22 mouse cellular contexts compared by ENCODE assay signal in the genomic region with DNA sequence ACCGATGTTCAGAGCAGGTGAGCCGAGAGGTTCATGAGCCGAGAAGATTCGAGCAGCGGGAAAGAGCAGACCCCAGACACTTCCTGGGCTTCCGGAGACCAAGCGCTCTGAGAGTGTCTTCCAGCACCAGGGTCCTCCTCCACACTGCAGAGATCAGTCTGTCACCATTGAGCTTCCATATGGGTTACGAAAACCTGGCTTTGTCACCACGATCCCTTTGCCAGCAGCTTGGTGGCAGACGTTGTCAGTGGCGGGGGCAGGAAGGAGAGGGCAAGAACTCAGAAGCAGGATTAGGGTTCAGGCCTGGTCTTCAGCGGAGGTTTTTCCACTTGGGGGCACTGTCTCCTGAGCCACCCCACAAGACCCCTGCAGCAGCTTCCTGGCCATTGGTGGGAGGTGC.
DNase-seq lines count a peak whose midpoint lies in the region; ATAC-seq and TF ChIP-seq lines count a peak whose summit lies in the region.
"Had no signal": no experiment of that assay in that cellular context is flagged by ENCODE, and none has a peak within 500 bp of the region (broad histone marks: within the 10 kb centered on the region; RNA-seq: fewer than 3 reads in every experiment).

No protein-coding gene starts in this region.

- H3K4me2 ChIP-seq in forebrain, postnatal 0 days (ENCODE audit: low read depth), result no peak overlapping the region
- H3K4me2 ChIP-seq in forebrain, embryonic 11.5 days (ENCODE audit: low read depth, low read length, severe bottlenecking), result no peak overlapping the region
- H3K4me2 ChIP-seq: forebrain, embryonic 13.5 days; heart, embryonic 15.5 days; midbrain, embryonic 12.5 days; neural tube, embryonic 15.5 days had no signal

- peak; percentile 78 for ATAC-seq in forebrain, postnatal 0 days
- no peak for ATAC-seq in forebrain, embryonic 11.5 days (replicated peaks; ENCODE audit: low FRiP score)
- ATAC-seq: forebrain, embryonic 13.5 days; inflammation-experienced regulatory T-cells, adult 6 months; liver, postnatal 0 days had no signal

- H3K27me3 ChIP-seq in forebrain, postnatal 0 days (ENCODE audit: insufficient read depth, low read length), result no peaks in the 10 kb centered on the region
- H3K27me3 ChIP-seq in forebrain, embryonic 11.5 days (ENCODE audit: control insufficient read depth, insufficient read depth, low read length), result no peaks in the 10 kb centered on the region
- H3K27me3 ChIP-seq: forebrain, embryonic 13.5 days; heart, embryonic 15.5 days; midbrain, embryonic 12.5 days; neural tube, embryonic 15.5 days had no signal

- peak; percentile 37 for DNase-seq in forebrain, postnatal 0 days
- no peak for DNase-seq in forebrain, embryonic 11.5 days (ENCODE audit: low spot score)
- DNase-seq in right cerebral cortex, adult 18-20 months, result peak; percentile 29
- no peak for DNase-seq in right cerebral cortex, postnatal 14 days
- peak; percentile 55 to 57 for DNase-seq in layer of hippocampus, adult 2 months (ENCODE audit: low spot score in 2 of 2)
- no peak for DNase-seq in gastrocnemius, postnatal 4 days (ENCODE audit: low spot score in 2 of 2)
- DNase-seq in testis, postnatal 14 days (ENCODE audit: low spot score), result no peak
- DNase-seq: adrenal gland, postnatal 10 days; gastrocnemius, adult 2 months; heart, adult 18-20 months; kidney, adult 8-10 months; kidney, postnatal 4 days; liver; liver, postnatal 0 days; lung, postnatal 36 days; thymus, postnatal 4 days had no signal

- H3K27ac ChIP-seq in forebrain, postnatal 0 days (ENCODE audit: low read depth, low read length), result no peak overlapping the region
- H3K27ac ChIP-seq in forebrain, embryonic 11.5 days (ENCODE audit: low read depth, low read length), result no peak overlapping the region
- no peak overlapping the region for H3K27ac ChIP-seq in layer of hippocampus, adult 2 months
- H3K27ac ChIP-seq: forebrain, embryonic 13.5 days; gastrocnemius, adult 2 months; heart, embryonic 15.5 days; midbrain, embryonic 12.5 days; neural tube, embryonic 15.5 days had no signal

- H3K9me3 ChIP-seq in forebrain, postnatal 0 days (ENCODE audit: low read length), result no peaks in the 10 kb centered on the region
- H3K9me3 ChIP-seq in forebrain, embryonic 11.5 days (ENCODE audit: control insufficient read depth, low read length), result no peaks in the 10 kb centered on the region
- H3K9me3 ChIP-seq: forebrain, embryonic 13.5 days; heart, embryonic 15.5 days; midbrain, embryonic 12.5 days; neural tube, embryonic 15.5 days had no signal

- H3K4me1 ChIP-seq in forebrain, postnatal 0 days (ENCODE audit: insufficient read depth), result peaks cover 6% of the 10 kb centered on the region; the same call in 1 of the 2 replicates
- 0 out of 2 replicates have a peak, but pooled peaks cover 5% of the 10 kb centered on the region for H3K4me1 ChIP-seq in forebrain, embryonic 11.5 days (replicated peaks; ENCODE audit: control insufficient read depth, insufficient read depth, low read length)
- H3K4me1 ChIP-seq: heart, embryonic 15.5 days had no signal

- no peak overlapping the region for H3K4me3 ChIP-seq in forebrain, postnatal 0 days (ENCODE audit: low read depth, low read length)
- H3K4me3 ChIP-seq in forebrain, embryonic 11.5 days (ENCODE audit: low read depth, low read length), result no peak overlapping the region
- H3K4me3 ChIP-seq in layer of hippocampus, adult 2 months, result no peak overlapping the region
- H3K4me3 ChIP-seq: forebrain, embryonic 13.5 days; gastrocnemius, adult 2 months; heart, embryonic 15.5 days; midbrain, embryonic 12.5 days; myocyte; neural tube, embryonic 15.5 days had no signal

- no peak for TF ChIP-seq CTCF in forebrain, postnatal 0 days (IDR thresholded peaks at IDR 0.05; ENCODE audit: low read depth)
- TF ChIP-seq CTCF in layer of hippocampus, adult 2 months (conservative IDR thresholded peaks at IDR 0.05), result 0 out of 2 replicates have a peak, but pooled peaks have one; percentile 13

- H3K9ac ChIP-seq in forebrain, postnatal 0 days, result no peak overlapping the region
- H3K9ac ChIP-seq in forebrain, embryonic 11.5 days (ENCODE audit: low read length), result no peak overlapping the region
- H3K9ac ChIP-seq: forebrain, embryonic 13.5 days; heart, embryonic 15.5 days; liver, postnatal 0 days; midbrain, embryonic 12.5 days; neural tube, embryonic 15.5 days had no signal

- WGBS in forebrain, postnatal 0 days, result 76% methylated on average over 12 of the region's 12 CpGs
- WGBS in forebrain, embryonic 11.5 days, result 83% methylated on average over 12 of the region's 12 CpGs

- H3K36me3 ChIP-seq in forebrain, postnatal 0 days (ENCODE audit: insufficient read depth), result no peaks in the 10 kb centered on the region
- no peaks in the 10 kb centered on the region for H3K36me3 ChIP-seq in forebrain, embryonic 11.5 days (ENCODE audit: control insufficient read depth, insufficient read depth, low read length)
- H3K36me3 ChIP-seq: heart, embryonic 15.5 days; midbrain, embryonic 12.5 days; neural tube, embryonic 15.5 days had no signal

Comparison
In these comparisons a context has a peak if more than half of its experiments do, and no peak if none do; other contexts are left out.
1. DNase-seq: peak in forebrain, postnatal 0 days (single experiment), right cerebral cortex, adult 18-20 months (single experiment) and layer of hippocampus, adult 2 months (2 of 2); none in forebrain, embryonic 11.5 days (single experiment), right cerebral cortex, postnatal 14 days (single experiment), gastrocnemius, postnatal 4 days (0 of 2) and testis, postnatal 14 days (single experiment).